Mouse (Mus musculus): ENCODE data around the gene Syap1. TPM values are rescaled to one million over a fixed set of nuclear protein-coding genes. Genes with fewer than 3 reads are reported as not detected.
A peak's percentile ranks its signal among the peaks of the same experiment; 100 is the strongest.

The Syap1 gene
- polyA plus RNA-seq, 2 experiments, result 6.6 to 13.2 TPM

DNA sequence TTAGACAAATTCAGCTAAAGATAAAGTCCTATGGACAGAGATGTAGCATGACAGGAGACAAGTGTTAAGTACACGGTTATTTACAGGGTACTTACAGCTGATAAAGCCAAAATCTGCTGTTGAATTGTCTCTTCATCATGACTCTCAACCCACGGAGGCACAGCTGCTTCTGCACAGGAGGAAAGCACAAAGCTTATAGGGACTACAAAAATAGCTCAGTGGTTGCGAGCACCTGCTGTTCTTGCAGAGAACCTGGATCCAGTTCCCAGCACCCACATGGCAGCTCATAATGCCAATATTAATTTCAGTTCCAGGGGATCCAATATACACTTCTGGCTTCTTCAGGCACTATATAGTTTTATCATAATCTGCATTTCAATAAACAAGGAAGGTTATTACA is 10.0 kb downstream of the Syap1 start:
- no peak for DNase-seq (ENCODE audit: low read depth in 3 of 3, low spot score in 3 of 3)
- no peak overlapping the region for H3K4me3 ChIP-seq (ENCODE audit: insufficient read depth in 1 of 2, low read depth in 2 of 2, low read length in 2 of 2)
- no peaks in the 10 kb centered on the region for H3K36me3 ChIP-seq (replicated peaks; ENCODE audit: control insufficient read depth, insufficient read depth, low read depth)
- no peaks in the 10 kb centered on the region for H3K27me3 ChIP-seq (ENCODE audit: control insufficient read depth, insufficient read depth, low read length)
- H3K9me3 ChIP-seq (ENCODE audit: control insufficient read depth, low read length), result no peaks in the 10 kb centered on the region
- ATAC-seq (ENCODE audit: insufficient read depth), result no peak
- H3K27ac ChIP-seq, result no peak overlapping the region
- TF ChIP-seq EP300 (IDR thresholded peaks at IDR 0.05; ENCODE audit: low read depth) (no peak), CTCF (IDR thresholded peaks at IDR 0.05; ENCODE audit: low read depth) (no peak)
- no peak overlapping the region for H3K9ac ChIP-seq (replicated peaks)
- H3K4me2 ChIP-seq (ENCODE audit: low read depth), result no peak overlapping the region
- H3K4me1 ChIP-seq (replicated peaks; ENCODE audit: control insufficient read depth in 2 of 2, insufficient read depth in 2 of 2, low read length in 1 of 2), result no peaks in the 10 kb centered on the region
- 62% methylated on average over 3 of the region's 3 CpGs for WGBS (ENCODE audit: insufficient replicate concordance)

DNA sequence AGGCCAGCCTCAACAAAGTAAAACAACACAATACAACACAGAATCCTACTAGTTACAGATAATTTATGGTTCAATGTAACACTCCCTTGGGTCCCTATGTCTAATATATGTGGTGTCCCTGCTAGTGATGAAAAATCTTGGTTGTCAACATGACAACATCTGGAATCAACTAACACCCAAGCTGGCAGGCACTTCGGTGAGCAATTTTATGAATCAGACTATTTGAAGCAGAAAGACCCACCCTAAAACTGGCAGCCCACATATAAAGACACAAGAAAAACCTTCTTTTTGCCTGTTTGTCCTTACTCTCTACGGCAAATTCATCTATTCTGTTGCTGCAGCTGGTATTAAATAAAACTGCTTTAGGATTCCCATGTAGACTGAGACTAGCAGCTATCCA is 14.5 kb downstream of the Syap1 start:
- 84% methylated on average over 2 of the region's 2 CpGs for WGBS (ENCODE audit: insufficient replicate concordance)
- H3K9ac ChIP-seq (replicated peaks), result no peak overlapping the region
- H3K27me3 ChIP-seq (ENCODE audit: control insufficient read depth, insufficient read depth, low read length), result no peaks in the 10 kb centered on the region
- DNase-seq (ENCODE audit: low read depth in 3 of 3, low spot score in 3 of 3), result no peak
- H3K27ac ChIP-seq, result no peak overlapping the region
- H3K4me1 ChIP-seq (replicated peaks; ENCODE audit: control insufficient read depth in 2 of 2, insufficient read depth in 2 of 2, low read length in 1 of 2), result no peaks in the 10 kb centered on the region
- no peaks in the 10 kb centered on the region for H3K9me3 ChIP-seq (ENCODE audit: control insufficient read depth, low read length)
- TF ChIP-seq EP300 (IDR thresholded peaks at IDR 0.05; ENCODE audit: low read depth) (no peak), CTCF (IDR thresholded peaks at IDR 0.05; ENCODE audit: low read depth) (no peak)
- no peak overlapping the region for H3K4me3 ChIP-seq (ENCODE audit: insufficient read depth in 1 of 2, low read depth in 2 of 2, low read length in 2 of 2)
- H3K36me3 ChIP-seq (replicated peaks; ENCODE audit: control insufficient read depth, insufficient read depth, low read depth), result no peaks in the 10 kb centered on the region; the same call in 1 of the 2 replicates
- no peak for ATAC-seq (ENCODE audit: insufficient read depth)
- H3K4me2 ChIP-seq (ENCODE audit: low read depth), result no peak overlapping the region

DNA sequence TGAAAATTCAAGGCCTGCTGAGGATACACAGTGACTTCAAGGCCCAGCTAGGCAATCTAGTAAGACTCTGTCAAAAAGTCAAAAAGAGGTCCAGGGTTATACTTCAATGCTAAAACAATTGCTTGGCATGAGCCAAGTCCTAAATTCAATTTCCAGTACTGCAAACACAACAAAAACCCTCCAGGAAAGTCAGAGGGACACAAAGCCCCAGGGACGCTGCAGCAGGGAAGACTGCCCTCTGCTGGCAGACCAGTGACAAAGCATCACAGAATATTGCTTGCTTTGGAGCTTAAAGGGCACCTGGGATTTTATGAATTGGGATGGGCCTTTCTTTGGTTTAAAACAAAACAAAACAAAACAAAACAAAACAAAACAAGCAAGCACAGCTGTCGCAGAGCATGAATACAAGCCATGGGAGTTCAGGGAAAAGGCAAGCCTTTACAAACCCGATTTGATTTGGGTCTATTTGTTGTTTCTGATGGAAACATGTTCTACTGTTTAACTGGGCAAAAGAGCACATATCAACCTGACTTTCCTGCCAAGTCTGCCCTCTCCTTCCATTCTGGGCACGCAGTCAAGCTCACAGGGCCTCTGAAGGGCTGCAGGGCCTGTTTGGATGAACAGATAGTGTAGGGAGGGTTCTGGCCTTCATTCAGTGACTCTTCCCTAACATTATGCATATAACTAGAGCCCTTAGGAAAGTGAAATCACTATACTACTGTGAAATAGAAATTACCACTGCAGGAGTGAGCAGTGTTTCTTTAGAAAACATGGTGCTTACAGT is 16.3 kb downstream of the Syap1 start:
- Histone ChIP-seq H3K9ac (replicated peaks) (no peak overlapping the region), H3K4me3 (ENCODE audit: insufficient read depth in 1 of 2, low read depth in 2 of 2, low read length in 2 of 2) (no peak overlapping the region), H3K4me1 (replicated peaks; ENCODE audit: control insufficient read depth in 2 of 2, insufficient read depth in 2 of 2, low read length in 1 of 2) (no peaks in the 10 kb centered on the region), H3K9me3 (ENCODE audit: control insufficient read depth, low read length) (no peaks in the 10 kb centered on the region), H3K27me3 (ENCODE audit: control insufficient read depth, insufficient read depth, low read length) (no peaks in the 10 kb centered on the region), H3K4me2 (ENCODE audit: low read depth) (no peak overlapping the region), H3K36me3 (replicated peaks; ENCODE audit: control insufficient read depth, insufficient read depth, low read depth) (no peaks in the 10 kb centered on the region; the same call in 1 of the 2 replicates), H3K27ac (no peak overlapping the region)
- 33% methylated on average over 4 of the region's 4 CpGs for WGBS (ENCODE audit: insufficient replicate concordance)
- ATAC-seq (ENCODE audit: insufficient read depth) (no peak), DNase-seq (ENCODE audit: low read depth in 3 of 3, low spot score in 3 of 3) (no peak)
- TF ChIP-seq CTCF (IDR thresholded peaks at IDR 0.05; ENCODE audit: low read depth) (peak; percentile 88), EP300 (IDR thresholded peaks at IDR 0.05; ENCODE audit: low read depth) (no peak)

DNA sequence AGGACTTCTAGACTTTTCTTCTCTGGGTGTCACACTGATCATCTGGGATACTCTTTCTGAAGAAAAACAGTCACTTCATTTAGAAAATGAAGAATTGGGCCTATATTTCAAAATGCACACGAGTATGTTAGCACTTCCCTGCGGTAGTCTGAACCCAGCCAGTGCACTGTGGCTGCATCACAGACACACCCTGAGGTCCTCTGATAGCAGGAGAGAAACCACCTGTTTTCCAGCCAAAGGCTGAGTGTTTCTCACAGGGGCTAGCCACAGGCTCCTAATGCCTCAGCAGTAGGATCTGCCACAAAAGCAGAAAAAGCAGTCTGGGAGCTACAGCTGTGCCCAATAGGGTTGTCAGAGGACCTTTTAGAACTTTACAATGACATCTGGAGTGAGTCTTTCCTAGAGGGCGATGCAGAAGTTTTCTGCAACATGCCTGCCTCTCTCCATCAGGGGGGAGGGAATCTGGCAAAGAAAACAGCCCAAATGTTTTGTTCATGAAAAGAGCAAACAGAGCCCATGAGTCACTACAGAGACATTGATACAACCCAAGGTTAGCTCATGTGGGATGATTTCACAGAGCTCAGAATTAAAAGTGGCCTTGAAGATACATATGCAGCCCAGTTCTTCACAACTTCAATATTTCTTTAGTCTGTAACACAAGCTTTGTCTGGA is 19.8 kb downstream of the Syap1 start:
- TF ChIP-seq EP300 (IDR thresholded peaks at IDR 0.05; ENCODE audit: low read depth) (no peak), CTCF (IDR thresholded peaks at IDR 0.05; ENCODE audit: low read depth) (no peak)
- WGBS (ENCODE audit: insufficient replicate concordance), result 51% methylated on average over 3 of the region's 3 CpGs
- no peak for DNase-seq (ENCODE audit: low read depth in 3 of 3, low spot score in 3 of 3)

DNA sequence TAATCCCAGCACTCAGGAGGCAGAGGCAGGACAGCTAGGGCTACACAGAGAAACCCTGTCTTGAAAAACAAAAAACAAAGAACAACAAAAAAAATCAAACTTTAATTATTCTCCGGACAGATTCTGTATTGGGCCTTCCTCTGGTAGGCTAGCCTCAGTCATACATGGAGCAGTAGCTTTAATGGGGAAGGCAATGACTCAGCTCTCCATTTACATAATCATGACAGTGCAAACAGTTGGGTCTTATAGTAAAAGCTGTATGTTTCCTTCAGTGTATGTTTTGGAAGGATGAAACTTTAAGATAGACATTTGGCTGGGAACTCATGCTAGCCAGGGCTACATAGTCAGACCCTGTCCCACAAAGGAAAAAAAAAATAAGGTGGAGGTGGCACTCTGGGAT is 39.6 kb downstream of the Syap1 start:
- TF ChIP-seq CTCF (IDR thresholded peaks at IDR 0.05; ENCODE audit: low read depth) (no peak), EP300 (IDR thresholded peaks at IDR 0.05; ENCODE audit: low read depth) (no peak)

More for the DNA sequence above, 19.8 kb downstream of the Syap1 start:
- Histone ChIP-seq H3K27me3 (ENCODE audit: control insufficient read depth, insufficient read depth, low read length) (no peaks in the 10 kb centered on the region), H3K27ac (no peak overlapping the region), H3K9me3 (ENCODE audit: control insufficient read depth, low read length) (no peaks in the 10 kb centered on the region), H3K9ac (replicated peaks) (no peak overlapping the region), H3K4me3 (ENCODE audit: insufficient read depth in 1 of 2, low read depth in 2 of 2, low read length in 2 of 2) (no peak overlapping the region), H3K36me3 (replicated peaks; ENCODE audit: control insufficient read depth, insufficient read depth, low read depth) (no peaks in the 10 kb centered on the region; the same call in 1 of the 2 replicates), H3K4me1 (replicated peaks; ENCODE audit: control insufficient read depth in 2 of 2, insufficient read depth in 2 of 2, low read length in 1 of 2) (no peaks in the 10 kb centered on the region), H3K4me2 (ENCODE audit: low read depth) (no peak overlapping the region)
- ATAC-seq (ENCODE audit: insufficient read depth), result no peak

More for the DNA sequence above, 39.6 kb downstream of the Syap1 start:
- Histone ChIP-seq H3K36me3 (replicated peaks; ENCODE audit: control insufficient read depth, insufficient read depth, low read depth) (no peaks in the 10 kb centered on the region), H3K4me1 (replicated peaks; ENCODE audit: control insufficient read depth in 2 of 2, insufficient read depth in 2 of 2, low read length in 1 of 2) (no peaks in the 10 kb centered on the region), H3K9ac (replicated peaks) (no peak overlapping the region), H3K4me2 (ENCODE audit: low read depth) (no peak overlapping the region), H3K4me3 (ENCODE audit: insufficient read depth in 1 of 2, low read depth in 2 of 2, low read length in 2 of 2) (no peak overlapping the region), H3K9me3 (ENCODE audit: control insufficient read depth, low read length) (no peaks in the 10 kb centered on the region), H3K27ac (no peak overlapping the region), H3K27me3 (ENCODE audit: control insufficient read depth, insufficient read depth, low read length) (no peaks in the 10 kb centered on the region)
- WGBS (ENCODE audit: insufficient replicate concordance), result 60% methylated on average over 1 of the region's 1 CpGs
- no peak for ATAC-seq (ENCODE audit: insufficient read depth)
- no peak for DNase-seq (ENCODE audit: low read depth in 3 of 3, low spot score in 3 of 3)

Measured in liver, embryonic 14.5 days (tissue).